Mouse (Mus musculus) spleen, adult 2 months (tissue): ENCODE measurements around the gene N4bp2.

Source experiments
- CTCF ChIP-seq: fragments of 200-500 bp; IDR thresholded peaks from 2 replicates; pipeline ENCODE4 v1.5.1; 2011; ENCODE audit warnings: mild to moderate bottlenecking, inconsistent platforms; ENCODE audit not compliant: insufficient read depth, insufficient read length, insufficient replicate concordance; ENCODE audit errors: extremely low read depth
- POLR2A ChIP-seq: fragments of 200-500 bp; IDR thresholded peaks from 2 replicates; pipeline ENCODE4 v1.6.1; 2011; ENCODE audit warnings: low read depth, low read length, inconsistent platforms

DNA sequence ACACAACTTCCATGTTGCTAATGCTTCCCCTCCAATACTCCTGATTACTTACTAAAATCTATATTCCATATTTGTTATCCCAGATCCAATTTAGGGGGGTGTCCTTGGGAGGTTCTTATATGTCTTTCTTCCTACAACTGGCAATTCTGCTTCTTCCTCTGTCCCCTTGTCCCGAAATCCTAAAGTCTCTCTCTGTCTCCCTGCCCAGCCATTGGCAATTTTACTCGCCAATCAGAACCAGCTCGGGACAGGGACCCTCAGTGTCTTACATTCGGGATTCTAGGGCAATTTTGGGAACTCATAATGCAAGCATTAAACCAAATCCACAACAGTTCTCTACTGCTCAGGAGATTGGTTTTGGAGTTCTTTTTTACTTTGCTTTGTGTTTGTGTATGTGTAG is 3.3 kb upstream of the N4bp2 start:
- TF ChIP-seq CTCF (no peak), POLR2A (no peak)
